Mouse (Mus musculus) liver, adult 2 months (tissue): Measurements from ENCODE around the gene Prss56.

Experiments used
- CTCF ChIP-seq: fragments of 200-500 bp; IDR thresholded peaks from 2 replicates; pipeline ENCODE4 v1.5.1; 2011; ENCODE audit warnings: low read depth, low read length, control low read depth
- POLR2A ChIP-seq: fragments of 200-500 bp; IDR thresholded peaks from 2 replicates; pipeline ENCODE4 v1.6.1; 2011; ENCODE audit warnings: low read length, control low read depth; ENCODE audit not compliant: insufficient read depth; ENCODE audit errors: extremely low read depth

DNA sequence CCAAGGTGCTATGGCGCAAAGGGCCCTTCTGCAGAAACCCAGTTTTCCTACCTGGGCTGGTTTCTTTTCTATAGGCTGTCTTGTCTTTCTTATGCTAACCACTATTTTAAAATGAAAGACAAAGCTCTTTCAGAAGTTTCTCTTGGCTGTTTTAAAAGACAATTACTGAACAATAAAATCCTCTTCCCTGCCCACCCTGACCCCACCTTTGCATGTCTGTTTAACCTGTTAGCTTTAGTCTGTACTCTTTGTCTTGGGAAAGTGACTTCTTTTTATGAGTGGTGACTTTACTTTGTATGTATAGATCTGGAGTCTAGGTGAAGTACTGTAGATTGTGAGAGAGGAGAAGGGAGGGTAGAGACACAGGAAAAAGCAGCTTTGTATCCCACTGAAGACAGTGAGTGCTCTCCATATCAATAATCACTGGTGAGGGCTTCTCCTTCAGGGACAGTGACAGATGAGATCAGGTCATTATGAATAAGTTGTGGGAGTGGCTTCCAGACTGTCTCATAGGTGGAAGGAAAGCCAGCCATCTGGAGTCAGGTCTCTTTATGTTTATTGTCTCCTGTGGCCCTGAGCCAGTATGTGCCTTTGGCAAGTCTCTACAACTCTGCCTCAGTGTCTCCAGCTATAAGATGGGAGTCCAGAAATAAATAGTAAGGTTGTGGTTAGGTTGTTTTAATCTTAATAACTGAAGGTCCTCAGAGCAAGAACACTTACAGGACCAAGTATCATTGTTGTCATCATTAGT, 43.5 kb downstream of the Prss56 start:
- TF ChIP-seq CTCF (no peak), POLR2A (no peak)
